Mouse (Mus musculus): Measurements from ENCODE around the gene Hmcn1. TPM values are rescaled to one million over a fixed set of nuclear protein-coding genes. Genes with fewer than 3 reads are reported as not detected.

The Hmcn1 gene
- polyA plus RNA-seq, 1 experiment from 2014 or later = 13.5 TPM

- Histone ChIP-seq H3K4me3 (ENCODE audit: low read depth, low read length) (no peak overlapping the region), H3K4me1 (replicated peaks; ENCODE audit: control insufficient read depth, insufficient read depth, low read length) (no peaks in the 10 kb centered on the region)
These were observed 40.1 kb upstream of the Hmcn1 start for GRCm38 (mm10) chr1:151033291-151033690.

GRCm38 (mm10) chr1:151031581-151031980 lies 38.3 kb upstream of the Hmcn1 start:
- DNase-seq (ENCODE audit: low spot score) (no peak), ATAC-seq (ENCODE audit: low FRiP score) (no peak)
- Histone ChIP-seq H3K9ac (ENCODE audit: low read depth, low read length) (no peak overlapping the region), H3K36me3 (ENCODE audit: control insufficient read depth, insufficient read depth, low read length) (no peaks in the 10 kb centered on the region), H3K4me1 (replicated peaks; ENCODE audit: control insufficient read depth, insufficient read depth, low read length) (no peaks in the 10 kb centered on the region), H3K4me2 (replicated peaks; ENCODE audit: low read depth, low read length) (no peak overlapping the region), H3K27me3 (ENCODE audit: control insufficient read depth, insufficient read depth, low read length) (no peaks in the 10 kb centered on the region), H3K4me3 (ENCODE audit: low read depth, low read length) (no peak overlapping the region), H3K27ac (ENCODE audit: low read depth, low read length) (no peak overlapping the region), H3K9me3 (ENCODE audit: control insufficient read depth, low read length) (no peaks in the 10 kb centered on the region)
- WGBS = 87% methylated on average over 10 of the region's 10 CpGs

More at GRCm38 (mm10) chr1:151033291-151033690, 40.1 kb upstream of the Hmcn1 start:
- Histone ChIP-seq H3K27me3 (ENCODE audit: control insufficient read depth, insufficient read depth, low read length) (no peaks in the 10 kb centered on the region), H3K9me3 (ENCODE audit: control insufficient read depth, low read length) (no peaks in the 10 kb centered on the region), H3K27ac (ENCODE audit: low read depth, low read length) (no peak overlapping the region), H3K9ac (ENCODE audit: low read depth, low read length) (no peak overlapping the region), H3K36me3 (ENCODE audit: control insufficient read depth, insufficient read depth, low read length) (no peaks in the 10 kb centered on the region), H3K4me2 (replicated peaks; ENCODE audit: low read depth, low read length) (no peak overlapping the region)
- ATAC-seq (ENCODE audit: low FRiP score) = no peak
- DNase-seq (ENCODE audit: low spot score) = no peak

- Histone ChIP-seq H3K4me2 (replicated peaks; ENCODE audit: low read depth, low read length) (no peak overlapping the region), H3K9ac (ENCODE audit: low read depth, low read length) (no peak overlapping the region), H3K27me3 (ENCODE audit: control insufficient read depth, insufficient read depth, low read length) (no peaks in the 10 kb centered on the region), H3K4me1 (replicated peaks; ENCODE audit: control insufficient read depth, insufficient read depth, low read length) (no peaks in the 10 kb centered on the region), H3K4me3 (ENCODE audit: low read depth, low read length) (no peak overlapping the region), H3K36me3 (ENCODE audit: control insufficient read depth, insufficient read depth, low read length) (no peaks in the 10 kb centered on the region), H3K27ac (ENCODE audit: low read depth, low read length) (no peak overlapping the region), H3K9me3 (ENCODE audit: control insufficient read depth, low read length) (no peaks in the 10 kb centered on the region)
- DNase-seq (ENCODE audit: low spot score) = no peak
- ATAC-seq (ENCODE audit: low FRiP score) = no peak
- 80% methylated on average over 8 of the region's 8 CpGs for WGBS
These were observed 37.9 kb upstream of the Hmcn1 start for GRCm38 (mm10) chr1:151031086-151031485.

- no peak overlapping the region for H3K4me3 ChIP-seq (ENCODE audit: low read depth, low read length)
- no peaks in the 10 kb centered on the region for H3K36me3 ChIP-seq (ENCODE audit: control insufficient read depth, insufficient read depth, low read length)
- no peak overlapping the region for H3K4me2 ChIP-seq (replicated peaks; ENCODE audit: low read depth, low read length)
- ATAC-seq (ENCODE audit: low FRiP score) (no peak), DNase-seq (ENCODE audit: low spot score) (no peak)
- no peaks in the 10 kb centered on the region for H3K27me3 ChIP-seq (ENCODE audit: control insufficient read depth, insufficient read depth, low read length)
- no peaks in the 10 kb centered on the region for H3K4me1 ChIP-seq (replicated peaks; ENCODE audit: control insufficient read depth, insufficient read depth, low read length)
- no peaks in the 10 kb centered on the region for H3K9me3 ChIP-seq (ENCODE audit: control insufficient read depth, low read length)
- H3K27ac ChIP-seq (ENCODE audit: low read depth, low read length) = no peak overlapping the region
- WGBS = 88% methylated on average over 19 of the region's 19 CpGs
- no peak overlapping the region for H3K9ac ChIP-seq (ENCODE audit: low read depth, low read length)
These were observed 32.0 kb upstream of the Hmcn1 start for GRCm38 (mm10) chr1:151025049-151025773.

DNA sequence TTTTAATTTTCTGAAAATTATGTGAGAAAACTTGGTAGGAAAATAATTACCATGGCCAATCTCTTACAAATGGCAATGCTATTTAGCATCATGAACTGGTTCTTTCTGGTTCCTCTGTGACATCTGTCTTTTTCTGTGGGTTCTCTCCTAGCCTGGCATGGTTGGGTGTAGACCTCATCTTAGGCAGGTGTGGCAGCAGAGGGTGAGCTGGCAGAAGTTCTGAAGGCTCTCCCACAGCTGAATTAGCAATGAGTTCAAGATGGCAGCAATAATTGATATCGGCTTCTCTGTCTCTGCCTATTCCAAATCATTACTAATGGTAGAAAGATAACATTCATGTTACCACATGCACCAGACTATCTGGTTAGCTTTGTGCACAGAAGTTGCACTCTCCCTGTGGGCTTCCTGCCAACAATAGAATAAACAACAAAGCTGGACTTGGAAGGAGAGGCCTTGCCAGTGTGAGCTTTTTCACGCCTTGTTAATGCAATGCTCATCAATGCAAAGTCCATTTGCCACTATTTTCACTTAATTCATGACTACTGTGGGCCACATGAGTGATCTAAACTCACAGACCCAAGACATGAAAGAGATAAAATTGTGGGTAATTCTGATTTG lies 26.1 kb upstream of the Hmcn1 start:
- Histone ChIP-seq H3K27me3 (ENCODE audit: control insufficient read depth, insufficient read depth, low read length) (no peaks in the 10 kb centered on the region), H3K4me3 (ENCODE audit: low read depth, low read length) (no peak overlapping the region), H3K4me1 (replicated peaks; ENCODE audit: control insufficient read depth, insufficient read depth, low read length) (no peaks in the 10 kb centered on the region), H3K9me3 (ENCODE audit: control insufficient read depth, low read length) (no peaks in the 10 kb centered on the region), H3K4me2 (replicated peaks; ENCODE audit: low read depth, low read length) (no peak overlapping the region), H3K36me3 (ENCODE audit: control insufficient read depth, insufficient read depth, low read length) (no peaks in the 10 kb centered on the region), H3K9ac (ENCODE audit: low read depth, low read length) (no peak overlapping the region), H3K27ac (ENCODE audit: low read depth, low read length) (no peak overlapping the region)
- ATAC-seq (ENCODE audit: low FRiP score) (no peak), DNase-seq (ENCODE audit: low spot score) (no peak)
- WGBS = 82% methylated on average over 2 of the region's 2 CpGs

- ATAC-seq (ENCODE audit: low FRiP score) (peak; percentile 34), DNase-seq (ENCODE audit: low spot score) (peak; percentile 84)
- Histone ChIP-seq H3K4me1 (replicated peaks; ENCODE audit: control insufficient read depth, insufficient read depth, low read length) (no peaks in the 10 kb centered on the region), H3K4me2 (replicated peaks; ENCODE audit: low read depth, low read length) (no peak overlapping the region), H3K27me3 (ENCODE audit: control insufficient read depth, insufficient read depth, low read length) (no peaks in the 10 kb centered on the region), H3K9ac (ENCODE audit: low read depth, low read length) (no peak overlapping the region), H3K4me3 (ENCODE audit: low read depth, low read length) (no peak overlapping the region), H3K27ac (ENCODE audit: low read depth, low read length) (no peak overlapping the region), H3K36me3 (ENCODE audit: control insufficient read depth, insufficient read depth, low read length) (no peaks in the 10 kb centered on the region), H3K9me3 (ENCODE audit: control insufficient read depth, low read length) (no peaks in the 10 kb centered on the region)
- WGBS = 30% methylated on average over 7 of the region's 7 CpGs
These were observed 17.8 kb upstream of the Hmcn1 start for GRCm38 (mm10) chr1:151011056-151011455.

GRCm38 (mm10) chr1:151009115-151009797 lies 16.0 kb upstream of the Hmcn1 start:
- H3K4me1 ChIP-seq (replicated peaks; ENCODE audit: control insufficient read depth, insufficient read depth, low read length) = no peaks in the 10 kb centered on the region
- WGBS = 32% methylated on average over 6 of the region's 6 CpGs
- H3K36me3 ChIP-seq (ENCODE audit: control insufficient read depth, insufficient read depth, low read length) = no peaks in the 10 kb centered on the region
- no peaks in the 10 kb centered on the region for H3K27me3 ChIP-seq (ENCODE audit: control insufficient read depth, insufficient read depth, low read length)
- DNase-seq (ENCODE audit: low spot score) (peak; percentile 81), ATAC-seq (ENCODE audit: low FRiP score) (peak; percentile 55; the same call in 1 of the 2 replicates)
- no peak overlapping the region for H3K27ac ChIP-seq (ENCODE audit: low read depth, low read length)
- H3K4me3 ChIP-seq (ENCODE audit: low read depth, low read length) = no peak overlapping the region
- no peaks in the 10 kb centered on the region for H3K9me3 ChIP-seq (ENCODE audit: control insufficient read depth, low read length)
- H3K4me2 ChIP-seq (replicated peaks; ENCODE audit: low read depth, low read length) = no peak overlapping the region
- no peak overlapping the region for H3K9ac ChIP-seq (ENCODE audit: low read depth, low read length)

GRCm38 (mm10) chr1:151007747-151008146 lies 14.5 kb upstream of the Hmcn1 start:
- Histone ChIP-seq H3K27me3 (ENCODE audit: control insufficient read depth, insufficient read depth, low read length) (no peaks in the 10 kb centered on the region), H3K36me3 (ENCODE audit: control insufficient read depth, insufficient read depth, low read length) (no peaks in the 10 kb centered on the region), H3K9me3 (ENCODE audit: control insufficient read depth, low read length) (no peaks in the 10 kb centered on the region), H3K9ac (ENCODE audit: low read depth, low read length) (no peak overlapping the region), H3K4me3 (ENCODE audit: low read depth, low read length) (no peak overlapping the region), H3K4me1 (replicated peaks; ENCODE audit: control insufficient read depth, insufficient read depth, low read length) (no peaks in the 10 kb centered on the region), H3K4me2 (replicated peaks; ENCODE audit: low read depth, low read length) (no peak overlapping the region), H3K27ac (ENCODE audit: low read depth, low read length) (no peak overlapping the region)
- ATAC-seq (ENCODE audit: low FRiP score) = no peak
- no peak for DNase-seq (ENCODE audit: low spot score)
- 68% methylated on average over 4 of the region's 4 CpGs for WGBS
